Mouse (Mus musculus): ENCODE data around the gene Hnrnpf. TPM values are rescaled to one million over a fixed set of nuclear protein-coding genes. Genes with fewer than 3 reads are reported as not detected.

Hnrnpf gene
- total RNA-seq, 2 experiments from 2014 or later, result 424 to 432 TPM

Small RNA genes lying within 50 kb of the gene (microRNA-seq; reads per million reads assigned to microRNA genes)
- not detected for gene Gm25535

Other genes with a start within 250 kb of the Hnrnpf start
- gene Zfp637, start 59.1 kb upstream of the Hnrnpf start, total RNA-seq (2021), result 10 to 100 TPM; 30.9 to 38.0 TPM
- 1 to 10 TPM; 1.9 to 2.7 TPM for gene Zfp239, start 38.2 kb upstream of the Hnrnpf start, total RNA-seq (2021)
- gene Fxyd4, start 37.4 kb downstream of the Hnrnpf start, total RNA-seq (2021), result not detected
- gene Rasgef1a, start 111.1 kb downstream of the Hnrnpf start, total RNA-seq (2021), result under 1 TPM; 0.21 to 0.36 TPM
- 10 to 100 TPM; 16.6 to 17.5 TPM for gene Csgalnact2, start 238.8 kb downstream of the Hnrnpf start, total RNA-seq (2021)

Data from adrenal gland, postnatal 10 days (tissue).